23 mouse cellular contexts compared by ENCODE assay signal in the genomic region with DNA sequence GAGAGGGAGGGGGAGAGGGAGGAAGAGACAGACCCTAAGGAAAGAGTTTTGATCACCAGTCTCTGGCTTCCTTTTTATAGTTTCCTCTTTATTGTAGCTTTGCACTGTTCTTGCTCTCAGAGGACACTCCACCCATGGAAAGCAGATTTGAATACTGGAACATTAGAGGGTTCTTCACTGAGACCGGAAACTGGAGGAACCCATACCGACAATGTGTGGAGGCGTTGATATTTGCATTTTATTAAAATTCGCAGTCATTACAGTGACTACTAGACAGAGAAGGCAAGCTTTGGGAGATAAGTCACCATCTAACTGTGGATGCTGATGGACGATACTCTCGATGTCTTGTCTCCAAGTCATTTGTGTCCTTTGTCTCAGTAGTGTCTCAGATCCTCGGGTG.
DNase-seq lines count a peak whose midpoint lies in the region; ATAC-seq and TF ChIP-seq lines count a peak whose summit lies in the region.
"Had no signal": no experiment of that assay in that cellular context is flagged by ENCODE, and none has a peak within 500 bp of the region (broad histone marks: within the 10 kb centered on the region; RNA-seq: fewer than 3 reads in every experiment).

No protein-coding gene starts in this region.

- no peak for TF ChIP-seq POLR2A in CH12.LX (IDR thresholded peaks at IDR 0.05; ENCODE audit: low read depth, low read length)
- no peak for TF ChIP-seq POLR2A in MEL (IDR thresholded peaks at IDR 0.05; ENCODE audit: control insufficient read depth in 1 of 2, insufficient read depth in 1 of 2, low read depth in 1 of 2, low read length in 2 of 2, poor library complexity in 1 of 2)

- H3K27ac ChIP-seq in CH12.LX (ENCODE audit: insufficient read depth, low read depth) = no peak overlapping the region
- H3K27ac ChIP-seq in MEL (ENCODE audit: control insufficient read depth, low read depth, low read length) = peak overlapping the region; percentile 57
- H3K27ac ChIP-seq in heart, embryonic 11.5 days (ENCODE audit: low read depth, low read length) = no peak overlapping the region
- no peak overlapping the region for H3K27ac ChIP-seq in midbrain, embryonic 10.5 days (replicated peaks)
- H3K27ac ChIP-seq: embryonic facial prominence, embryonic 13.5 days; embryonic facial prominence, embryonic 15.5 days; forebrain, embryonic 10.5 days; forebrain, embryonic 12.5 days had no signal

- H3K9ac ChIP-seq in CH12.LX (ENCODE audit: insufficient read depth, low read depth) = 0 out of 2 replicates have a peak overlapping the region, but pooled peaks have one; percentile 29
- H3K9ac ChIP-seq in MEL (ENCODE audit: control insufficient read depth, low read depth, low read length, poor library complexity, severe bottlenecking) = peak overlapping the region; percentile 31
- H3K9ac ChIP-seq in heart, embryonic 11.5 days (ENCODE audit: low read depth, low read length) = no peak overlapping the region
- H3K9ac ChIP-seq: embryonic facial prominence, embryonic 13.5 days; embryonic facial prominence, embryonic 15.5 days; forebrain, embryonic 12.5 days had no signal

- TF ChIP-seq EP300 in CH12.LX (IDR thresholded peaks at IDR 0.05; ENCODE audit: low read length) (peak; percentile 55), MEL (IDR thresholded peaks at IDR 0.05; ENCODE audit: low read depth in 1 of 2, low read length in 2 of 2) (peak in 1 of 2 experiments; percentile 9; a peak in 1 of 4 replicates)

- H3K9me3 ChIP-seq in CH12.LX (replicated peaks; ENCODE audit: low read length) (peaks cover 3% of the 10 kb centered on the region), MEL (replicated peaks; ENCODE audit: insufficient read depth, low read length) (no peaks in the 10 kb centered on the region)
- H3K9me3 ChIP-seq in heart, embryonic 11.5 days (replicated peaks; ENCODE audit: control insufficient read depth, low read length) = no peaks in the 10 kb centered on the region
- no peaks in the 10 kb centered on the region for H3K9me3 ChIP-seq in midbrain, embryonic 10.5 days (replicated peaks)
- H3K9me3 ChIP-seq: embryonic facial prominence, embryonic 13.5 days; embryonic facial prominence, embryonic 15.5 days; forebrain, embryonic 12.5 days; G1E had no signal

- DNase-seq in CH12.LX (ENCODE audit: extremely low read depth) (peak; percentile 60), MEL (ENCODE audit: low read depth, low spot score) (peak; percentile 55)
- DNase-seq in midbrain, embryonic 10.5 days (ENCODE audit: low spot score) = no peak
- no peak for DNase-seq in spleen, adult 12 weeks (ENCODE audit: low spot score)
- DNase-seq: adrenal gland, adult 2 months; adrenal gland, postnatal 10 days; adrenal gland, postnatal 25 days; cerebellum, adult 11 months; cerebellum, adult 18-20 months; cerebellum, adult 8-10 months; cerebellum, adult 9-11 months; cerebellum, postnatal 14 days; cerebellum, postnatal 36 days had no signal

- no peak for TF ChIP-seq CTCF in CH12.LX (conservative IDR thresholded peaks at IDR 0.05 in 1 of 2, IDR thresholded peaks at IDR 0.05 in 1 of 2; ENCODE audit: low read depth in 2 of 2, low read length in 2 of 2)
- no peak for TF ChIP-seq CTCF in MEL (IDR thresholded peaks at IDR 0.05 in 2 of 3, conservative IDR thresholded peaks at IDR 0.05 in 1 of 3; ENCODE audit: control insufficient read depth in 1 of 3, insufficient read depth in 1 of 3, low read depth in 2 of 3, low read length in 3 of 3, poor library complexity in 1 of 3, severe bottlenecking in 1 of 3)

- H3K4me3 ChIP-seq in CH12.LX (replicated peaks in 1 of 3; ENCODE audit: low read depth in 2 of 3, low read length in 2 of 3, poor library complexity in 1 of 3) (no peak overlapping the region), MEL (ENCODE audit: control insufficient read depth in 1 of 2, insufficient read depth in 1 of 2, low read depth in 2 of 2, low read length in 2 of 2) (peak overlapping the region in 1 of 2 experiments; percentile 33; a peak in 3 of 4 replicates)
- no peak overlapping the region for H3K4me3 ChIP-seq in heart, embryonic 11.5 days (ENCODE audit: low read depth, low read length)
- no peak overlapping the region for H3K4me3 ChIP-seq in midbrain, embryonic 10.5 days
- H3K4me3 ChIP-seq: embryonic facial prominence, embryonic 13.5 days; embryonic facial prominence, embryonic 15.5 days; erythroblast, embryonic 14.5 days; forebrain, embryonic 10.5 days; forebrain, embryonic 12.5 days had no signal

- dilution Hi-C loops in CH12.LX (cut with MboI; ENCODE audit: extremely low pct_ligation_motif_present, extremely low pct_unique_long_range_greater_than_20kb, low sequenced_read_pairs) = no loop called here

- H3K4me1 ChIP-seq in CH12.LX (ENCODE audit: control insufficient read depth in 1 of 2, insufficient read depth in 2 of 2) = peaks cover 0 to 22% of the 10 kb centered on the region in 2 experiments; a peak in 2 of 4 replicates
- peaks cover 14 to 22% of the 10 kb centered on the region in 2 experiments for H3K4me1 ChIP-seq in MEL (ENCODE audit: control insufficient read depth in 1 of 2, insufficient read depth in 2 of 2, low read length in 2 of 2)
- H3K4me1 ChIP-seq in heart, embryonic 11.5 days (ENCODE audit: control insufficient read depth, insufficient read depth, low read length) = peaks cover 4% of the 10 kb centered on the region; the same call in 1 of the 2 replicates
- no peaks in the 10 kb centered on the region for H3K4me1 ChIP-seq in midbrain, embryonic 10.5 days
- H3K4me1 ChIP-seq: embryonic facial prominence, embryonic 13.5 days; embryonic facial prominence, embryonic 15.5 days; forebrain, embryonic 10.5 days; forebrain, embryonic 12.5 days had no signal

- H3K36me3 ChIP-seq in CH12.LX (replicated peaks in 1 of 2; ENCODE audit: control insufficient read depth in 1 of 2, insufficient read depth in 1 of 2, low read length in 1 of 2) (no peaks in the 10 kb centered on the region), MEL (ENCODE audit: control insufficient read depth in 1 of 2, insufficient read depth in 2 of 2, low read length in 2 of 2) (peaks cover 0 to 31% of the 10 kb centered on the region in 2 experiments; a peak in 2 of 4 replicates)
- no peaks in the 10 kb centered on the region for H3K36me3 ChIP-seq in heart, embryonic 11.5 days (ENCODE audit: control insufficient read depth, insufficient read depth, low read length)
- no peaks in the 10 kb centered on the region for H3K36me3 ChIP-seq in midbrain, embryonic 10.5 days
- H3K36me3 ChIP-seq: embryonic facial prominence, embryonic 13.5 days; embryonic facial prominence, embryonic 15.5 days; forebrain, embryonic 10.5 days; forebrain, embryonic 12.5 days; G1E had no signal

- 0 out of 2 replicates have a peak, but pooled peaks have one; percentile 30 for ATAC-seq in megakaryocyte, adult 5-6 weeks (ENCODE audit: poor library complexity, severe bottlenecking)
- ATAC-seq in heart, embryonic 11.5 days (replicated peaks; ENCODE audit: insufficient number of reproducible peaks, low FRiP score, low TSS enrichment) = no peak
- ATAC-seq: forebrain, embryonic 14.5 days; forebrain, embryonic 16.5 days had no signal

- H3K27me3 ChIP-seq in CH12.LX (replicated peaks) (no peaks in the 10 kb centered on the region), MEL (ENCODE audit: control insufficient read depth in 1 of 2, insufficient read depth in 2 of 2, low read length in 2 of 2) (no peaks in the 10 kb centered on the region)
- no peaks in the 10 kb centered on the region for H3K27me3 ChIP-seq in heart, embryonic 11.5 days (ENCODE audit: control insufficient read depth, insufficient read depth, low read length)
- H3K27me3 ChIP-seq in midbrain, embryonic 10.5 days (ENCODE audit: low read depth, poor library complexity, severe bottlenecking) = no peaks in the 10 kb centered on the region
- H3K27me3 ChIP-seq: embryonic facial prominence, embryonic 13.5 days; embryonic facial prominence, embryonic 15.5 days; forebrain, embryonic 12.5 days had no signal

- in situ Hi-C loops in CH12.LX (cut with MboI; ENCODE audit: low pct_ligation_motif_present, low pct_unique_long_range_greater_than_20kb, low sequenced_read_pairs) = loop anchor here (5.0 kb wide), 1 partner anchor 174 kb away; no protein-coding TSS in a partner anchor

- TF ChIP-seq RAD21 in CH12.LX (IDR thresholded peaks at IDR 0.05; ENCODE audit: low read depth, low read length) (no peak), MEL (IDR thresholded peaks at IDR 0.05; ENCODE audit: low read depth, low read length) (no peak)

- 84% methylated on average over 7 of the region's 7 CpGs for WGBS in heart, embryonic 11.5 days (ENCODE audit: insufficient replicate concordance)
- 91% methylated on average over 7 of the region's 7 CpGs for WGBS in midbrain, embryonic 10.5 days

- H3K79me2 ChIP-seq in CH12.LX (replicated peaks; ENCODE audit: control insufficient read depth, extremely low read depth, insufficient read depth, poor library complexity, severe bottlenecking) (no peaks in the 10 kb centered on the region), MEL (ENCODE audit: control insufficient read depth, insufficient read depth, low read length, poor library complexity) (no peaks in the 10 kb centered on the region)

- peak overlapping the region; percentile 80 for H3K4me2 ChIP-seq in CH12.LX (ENCODE audit: insufficient read depth, low read depth, poor library complexity, severe bottlenecking)
- no peak overlapping the region for H3K4me2 ChIP-seq in heart, embryonic 11.5 days
- H3K4me2 ChIP-seq: embryonic facial prominence, embryonic 13.5 days; embryonic facial prominence, embryonic 15.5 days; forebrain, embryonic 12.5 days had no signal

TF ChIP-seq in CH12.LX, 34 proteins besides CTCF, POLR2A, EP300 and RAD21:
- TF ChIP-seq E2F4 (IDR thresholded peaks at IDR 0.05; ENCODE audit: insufficient replicate concordance, low read depth, low read length) (no peak), ZMIZ1 (IDR thresholded peaks at IDR 0.05; ENCODE audit: low read depth, low read length) (no peak)

TF ChIP-seq in MEL, 35 proteins besides CTCF, POLR2A, EP300 and RAD21:
- TF ChIP-seq BHLHE40 (IDR thresholded peaks at IDR 0.05; ENCODE audit: borderline replicate concordance, low read depth, low read length) (no peak), SMC3 (IDR thresholded peaks at IDR 0.05; ENCODE audit: low read depth, low read length) (peak; percentile 5; the same call in 1 of the 2 replicates)

Comparison
In these comparisons a context has a peak if more than half of its experiments do, and no peak if none do; other contexts are left out.
1. DNase-seq: peak in CH12.LX (single experiment) and MEL (single experiment); none in midbrain, embryonic 10.5 days (single experiment) and spleen, adult 12 weeks (single experiment).